Mouse (Mus musculus) heart, postnatal 0 days (tissue): ENCODE measurements around the gene Ralgps2. TPM values are rescaled to one million over a fixed set of nuclear protein-coding genes. Genes with fewer than 3 reads are reported as not detected.

Experiments
- ATAC-seq: fragments of 200-750 bp; cut with Nextera tagmentation; 2 replicates; pipeline ENCODE4 v1.8.0; 2017; ENCODE audit warnings: low read depth, moderate number of reproducible peaks, moderate library complexity; ENCODE audit not compliant: insufficient read depth
- DNase-seq: peaks from one replicate; pipeline ENCODE4 v3.0.0-alpha.2; 2016; ENCODE audit warnings: low spot score
- H3K27ac ChIP-seq: fragments of 300-500 bp; sonication (generic); 2 replicates; pipeline ENCODE4 v1.5.1; 2014; ENCODE audit warnings: low read depth, mild to moderate bottlenecking
- H3K27me3 ChIP-seq: fragments of 300-500 bp; sonication (generic); 2 replicates; pipeline ENCODE4 v1.6.1; 2014; ENCODE audit warnings: low read length, mixed read lengths; ENCODE audit not compliant: control insufficient read depth, insufficient read depth
- H3K36me3 ChIP-seq: fragments of 300-500 bp; sonication (generic); replicated peaks from 2 replicates; pipeline ENCODE4 v1.6.1; 2014; ENCODE audit warnings: low read length, mixed read lengths; ENCODE audit not compliant: control insufficient read depth, insufficient read depth
- H3K4me1 ChIP-seq: fragments of 300-500 bp; sonication (generic); 2 replicates; pipeline ENCODE4 v1.6.1; 2014; ENCODE audit warnings: antibody characterized with exemption; ENCODE audit not compliant: control insufficient read depth, insufficient read depth
- H3K4me2 ChIP-seq: fragments of 300-500 bp; sonication (generic); 2 replicates; pipeline ENCODE4 v1.6.1; 2014; ENCODE audit warnings: low read depth, mild to moderate bottlenecking, low read length, moderate library complexity
- H3K4me3 ChIP-seq: fragments of 300-500 bp; sonication (generic); 2 replicates; pipeline ENCODE4 v1.5.1; 2014; ENCODE audit warnings: low read depth, low read length
- H3K9ac ChIP-seq: fragments of 300-500 bp; sonication (generic); replicated peaks from 2 replicates; pipeline ENCODE4 v1.6.1; 2014; ENCODE audit warnings: low read depth, low read length, mixed read lengths
- H3K9me3 ChIP-seq: fragments of 300-500 bp; sonication (generic); replicated peaks from 2 replicates; pipeline ENCODE4 v1.6.1; 2016; ENCODE audit warnings: low read length; ENCODE audit not compliant: control insufficient read depth
- CTCF ChIP-seq: IDR thresholded peaks from 2 replicates; pipeline ENCODE4 v1.5.1; 2016; ENCODE audit warnings: antibody characterized with exemption, control low read depth, low read depth
- EP300 ChIP-seq: IDR thresholded peaks from 2 replicates; pipeline ENCODE4 v1.6.1; 2016; ENCODE audit warnings: antibody characterized with exemption, low read depth
- WGBS: fragments of 180-500 bp; shearing (Covaris S2); extraction: QIAGEN DNeasy Blood & Tissue Kit; methylation state at CpG from one replicate; pipeline ENCODE4 v1.1.7; 2014; 5-methylcytosine and 5-hydroxymethylcytosine counted together
- polyA plus RNA-seq: library from polyadenylated mRNA; unstranded; fragments of >200 nt; fragmentation: Nextera tagmentation; extraction: Ambion mirVana; gene quantifications from 2 replicates; pipeline ENCODE4 v1.2.1, GENCODE M21; 2015
- total RNA-seq: library from RNA; depleted of rRNA; stranded (reverse); fragments of >200 nt; gene quantifications from 2 replicates; pipeline ENCODE4 v1.2.3, GENCODE M21; 2014; ENCODE audit warnings: low replicate concordance

The Ralgps2 gene
- total and polyA plus RNA-seq, 2 experiments from 2014 or later: 24.5 to 34.3 TPM

GRCm38 (mm10) chr1:156913190-156913589 lies 26.2 kb downstream of the Ralgps2 start:
- Histone ChIP-seq H3K9ac (no peak overlapping the region), H3K36me3 (no peaks in the 10 kb centered on the region), H3K27me3 (no peaks in the 10 kb centered on the region), H3K9me3 (no peaks in the 10 kb centered on the region), H3K4me1 (no peaks in the 10 kb centered on the region), H3K27ac (no peak overlapping the region), H3K4me2 (no peak overlapping the region), H3K4me3 (no peak overlapping the region)
- 85% methylated on average over 6 of the region's 6 CpGs for WGBS
- ATAC-seq (no peak), DNase-seq (no peak)
- TF ChIP-seq CTCF: no peak
- no peak for TF ChIP-seq EP300

DNA sequence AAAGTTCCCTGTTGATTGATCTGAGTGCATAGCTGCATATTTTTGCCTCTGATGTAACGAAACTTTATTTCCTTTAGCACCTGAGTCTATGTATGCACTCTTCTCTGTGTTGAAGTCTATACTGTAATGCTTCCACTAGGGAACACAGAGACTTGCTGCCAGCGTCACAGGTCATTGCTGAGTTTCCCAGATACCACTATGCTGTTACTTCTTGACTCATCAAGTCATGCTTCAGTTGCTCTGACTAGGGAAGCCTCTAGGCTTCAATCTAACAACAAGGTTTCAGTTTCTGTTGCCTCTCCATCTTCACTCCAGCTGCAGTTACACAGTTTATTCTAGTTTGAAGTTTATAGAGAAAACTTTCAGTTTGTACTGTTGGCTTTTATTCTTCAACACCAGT lies 28.5 kb downstream of the Ralgps2 start:
- Histone ChIP-seq H3K27ac (no peak overlapping the region; the same call in 1 of the 2 replicates), H3K9ac (no peak overlapping the region), H3K9me3 (no peaks in the 10 kb centered on the region), H3K4me2 (no peak overlapping the region), H3K4me1 (no peaks in the 10 kb centered on the region), H3K4me3 (no peak overlapping the region), H3K27me3 (no peaks in the 10 kb centered on the region), H3K36me3 (no peaks in the 10 kb centered on the region; the same call in 1 of the 2 replicates)
- DNase-seq (no peak), ATAC-seq (no peak)
- TF ChIP-seq CTCF: no peak
- no peak for TF ChIP-seq EP300
- WGBS: 59% methylated on average over 2 of the region's 2 CpGs

DNA sequence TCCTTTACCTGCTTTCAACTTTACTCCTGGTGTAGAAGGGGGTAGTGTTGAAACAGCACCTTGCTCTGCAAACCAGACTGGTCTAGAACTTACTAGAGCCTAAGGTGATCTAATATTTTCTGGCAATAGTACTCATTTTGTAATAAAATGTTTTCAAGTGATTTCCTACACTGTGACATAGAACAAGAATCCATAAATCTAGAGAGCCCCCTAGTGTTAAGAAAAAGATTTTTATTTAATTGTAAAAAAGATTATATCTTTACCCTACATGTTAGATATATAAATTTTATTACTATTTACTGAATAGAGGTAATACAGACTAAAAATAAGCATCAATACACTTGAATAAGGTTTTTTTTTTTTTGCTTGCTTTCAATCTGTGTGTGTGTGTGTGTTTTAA lies 29.6 kb downstream of the Ralgps2 start:
- Histone ChIP-seq H3K27ac (no peak overlapping the region), H3K9me3 (no peaks in the 10 kb centered on the region), H3K27me3 (no peaks in the 10 kb centered on the region), H3K4me2 (no peak overlapping the region), H3K9ac (no peak overlapping the region), H3K4me3 (no peak overlapping the region), H3K36me3 (no peaks in the 10 kb centered on the region; the same call in 1 of the 2 replicates), H3K4me1 (no peaks in the 10 kb centered on the region)
- ATAC-seq: no peak
- TF ChIP-seq CTCF: peak; percentile 21; the same call in 1 of the 2 replicates
- TF ChIP-seq EP300: no peak
- DNase-seq: no peak

GRCm38 (mm10) chr1:156909265-156909664 lies 30.2 kb downstream of the Ralgps2 start:
- WGBS: 90% methylated on average over 4 of the region's 4 CpGs
- Histone ChIP-seq H3K9me3 (no peaks in the 10 kb centered on the region), H3K4me2 (no peak overlapping the region), H3K4me1 (no peaks in the 10 kb centered on the region), H3K4me3 (no peak overlapping the region), H3K27ac (no peak overlapping the region), H3K36me3 (no peaks in the 10 kb centered on the region; the same call in 1 of the 2 replicates), H3K9ac (no peak overlapping the region), H3K27me3 (no peaks in the 10 kb centered on the region)
- ATAC-seq (no peak), DNase-seq (no peak)
- no peak for TF ChIP-seq CTCF
- TF ChIP-seq EP300: no peak

DNA sequence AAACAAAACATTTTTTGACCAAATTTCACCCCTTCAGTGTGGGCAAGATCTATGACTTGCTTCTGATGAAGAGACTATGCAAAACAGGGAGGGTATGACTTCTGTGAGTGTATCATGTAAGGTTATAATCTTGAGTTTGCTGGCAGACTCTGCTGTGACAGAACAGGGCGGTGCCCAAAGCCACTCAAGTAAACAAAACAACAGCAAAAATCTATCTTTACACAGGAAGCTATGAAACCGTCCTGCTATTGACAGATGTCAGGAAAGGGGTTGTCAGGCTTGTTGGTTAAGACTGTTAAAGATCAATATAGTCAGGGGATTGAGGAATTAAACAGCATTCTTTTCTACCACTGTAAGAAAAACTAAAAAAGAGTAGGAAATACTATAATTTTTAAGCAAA lies 33.8 kb downstream of the Ralgps2 start:
- TF ChIP-seq CTCF (no peak), EP300 (no peak)
- 74% methylated on average over 2 of the region's 2 CpGs for WGBS
- Histone ChIP-seq H3K9me3 (no peaks in the 10 kb centered on the region), H3K4me3 (no peak overlapping the region), H3K4me2 (no peak overlapping the region), H3K9ac (no peak overlapping the region), H3K27me3 (no peaks in the 10 kb centered on the region), H3K4me1 (no peaks in the 10 kb centered on the region), H3K27ac (no peak overlapping the region), H3K36me3 (no peaks in the 10 kb centered on the region; the same call in 1 of the 2 replicates)
- DNase-seq: no peak
- ATAC-seq: no peak

DNA sequence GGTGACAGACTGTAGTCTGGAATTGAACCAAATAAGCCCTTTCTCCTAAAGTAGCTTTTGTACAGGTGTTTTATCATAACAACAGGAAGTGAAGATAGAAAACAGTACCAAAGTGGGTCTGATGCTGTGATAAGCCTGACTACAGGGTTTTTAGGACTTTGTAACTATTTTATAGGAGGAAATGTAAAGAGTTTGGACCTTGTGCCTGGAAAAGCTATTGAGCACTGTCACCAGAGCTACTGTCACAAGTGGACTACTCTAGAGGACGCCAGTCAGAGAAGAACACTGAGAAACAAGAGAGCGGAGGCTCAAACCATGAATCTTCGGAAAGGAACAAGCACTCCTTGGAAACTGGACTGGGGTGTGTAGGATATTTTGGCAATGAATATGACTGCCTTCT lies 35.5 kb downstream of the Ralgps2 start:
- Histone ChIP-seq H3K27me3 (no peaks in the 10 kb centered on the region), H3K4me1 (no peaks in the 10 kb centered on the region), H3K4me2 (no peak overlapping the region), H3K9me3 (no peaks in the 10 kb centered on the region), H3K36me3 (peaks cover 5% of the 10 kb centered on the region; the same call in 1 of the 2 replicates), H3K27ac (no peak overlapping the region), H3K4me3 (no peak overlapping the region), H3K9ac (no peak overlapping the region)
- ATAC-seq (no peak), DNase-seq (no peak)
- 95% methylated on average over 3 of the region's 3 CpGs for whole genome bisulfite sequencing
- no peak for TF ChIP-seq EP300
- no peak for TF ChIP-seq CTCF
